Mouse (Mus musculus) lung, postnatal 4 days (tissue): ENCODE measurements around the gene Liph.
"Not testable (repeated sequence)": the region's sequence is repeated elsewhere in the genome, so short reads cannot be mapped to it uniquely, and the experiment has no call there.

ENCODE experiments used
- DNase-seq, 2 experiments: peaks; one replicate each; pipeline ENCODE4 v3.0.0; 2021

The Liph gene

GRCm38 (mm10) chr16:21971446-21971845 is 24.0 kb downstream of the Liph start:
- no peak for DNase-seq

GRCm38 (mm10) chr16:21970536-21970935 is 24.9 kb downstream of the Liph start:
- no peak for DNase-seq

- DNase-seq: no peak
These were observed 25.6 kb downstream of the Liph start for GRCm38 (mm10) chr16:21969874-21970273.

GRCm38 (mm10) chr16:21965576-21965975 is 29.9 kb downstream of the Liph start:
- DNase-seq: no peak

GRCm38 (mm10) chr16:21955591-21955990 is 39.9 kb downstream of the Liph start:
- DNase-seq: peak; percentile 22 to 51

- peak; percentile 92 to 93 for DNase-seq
These were observed 48.4 kb downstream of the Liph start, which contains the start of gene Tmem41a for GRCm38 (mm10) chr16:21946761-21947715. TSS of gene Tmem41a (minus strand) at chr16:21947552.

- no peak for DNase-seq
These were observed 67.0 kb downstream of the Liph start for GRCm38 (mm10) chr16:21928471-21928870.

GRCm38 (mm10) chr16:21916681-21917080 is 78.8 kb downstream of the Liph start:
- DNase-seq: no peak

GRCm38 (mm10) chr16:21913347-21913746 is 82.1 kb downstream of the Liph start:
- DNase-seq: peak in 1 of 2 experiments; percentile 5

- DNase-seq: not testable (repeated sequence)
These were observed 86.6 kb downstream of the Liph start for GRCm38 (mm10) chr16:21908906-21909305.

- DNase-seq: no peak
These were observed 88.6 kb downstream of the Liph start for GRCm38 (mm10) chr16:21906902-21907301.

GRCm38 (mm10) chr16:21905996-21906395 is 89.5 kb downstream of the Liph start:
- no peak for DNase-seq

- DNase-seq: no peak
These were observed 90.8 kb downstream of the Liph start for GRCm38 (mm10) chr16:21904636-21905035.
